In genomic region chr7:132808841-132809682, GRCm38 (mm10) we compare ENCODE assay signal across 8 mouse cellular contexts. TPM values are rescaled to one million over a fixed set of nuclear protein-coding genes. Genes with fewer than 3 reads are reported as not detected.
DNase-seq lines count a peak whose midpoint lies in the region; ATAC-seq and TF ChIP-seq lines count a peak whose summit lies in the region.

No protein-coding gene starts in this region.

- peak overlapping the region; percentile 39 for H3K4me2 ChIP-seq in hindbrain, embryonic 13.5 days
- peak overlapping the region; percentile 47 for H3K4me2 ChIP-seq in liver, embryonic 14.5 days (ENCODE audit: low read depth)
- H3K4me2 ChIP-seq in stomach, embryonic 15.5 days = peak overlapping the region; percentile 40

- H3K9me3 ChIP-seq in ES-E14 (ENCODE audit: control insufficient read depth, insufficient read depth, low read depth, low read length) = no peaks in the 10 kb centered on the region
- H3K9me3 ChIP-seq in embryonic facial prominence, embryonic 10.5 days = no peaks in the 10 kb centered on the region
- H3K9me3 ChIP-seq in hindbrain, embryonic 13.5 days = no peaks in the 10 kb centered on the region
- no peaks in the 10 kb centered on the region for H3K9me3 ChIP-seq in liver, embryonic 14.5 days (ENCODE audit: control insufficient read depth, low read length)
- no peaks in the 10 kb centered on the region for H3K9me3 ChIP-seq in stomach, embryonic 15.5 days

- peak overlapping the region; percentile 65; the same call in 1 of the 2 replicates for H3K27ac ChIP-seq in ES-E14 (ENCODE audit: insufficient read depth, low read depth, low read length, poor library complexity, severe bottlenecking)
- peak overlapping the region; percentile 84 for H3K27ac ChIP-seq in embryonic facial prominence, embryonic 10.5 days (replicated peaks)
- H3K27ac ChIP-seq in hindbrain, embryonic 13.5 days = peak overlapping the region; percentile 83
- H3K27ac ChIP-seq in liver, embryonic 14.5 days = peak overlapping the region; percentile 60
- H3K27ac ChIP-seq in stomach, embryonic 15.5 days = peak overlapping the region; percentile 77

- H3K36me3 ChIP-seq in ES-E14 (ENCODE audit: control insufficient read depth, insufficient read depth, low read length, poor library complexity, severe bottlenecking) = no peaks in the 10 kb centered on the region
- peaks cover 9% of the 10 kb centered on the region; the same call in 1 of the 2 replicates for H3K36me3 ChIP-seq in embryonic facial prominence, embryonic 10.5 days (replicated peaks)
- no peaks in the 10 kb centered on the region for H3K36me3 ChIP-seq in hindbrain, embryonic 13.5 days
- no peaks in the 10 kb centered on the region for H3K36me3 ChIP-seq in liver, embryonic 14.5 days (replicated peaks; ENCODE audit: control insufficient read depth, insufficient read depth, low read depth)
- no peaks in the 10 kb centered on the region for H3K36me3 ChIP-seq in stomach, embryonic 15.5 days

- peak overlapping the region; percentile 3; the same call in 1 of the 2 replicates for H3K9ac ChIP-seq in ES-E14 (ENCODE audit: insufficient read depth, low read depth, low read length, poor library complexity, severe bottlenecking)
- H3K9ac ChIP-seq in hindbrain, embryonic 13.5 days = peak overlapping the region; percentile 55
- peak overlapping the region; percentile 39 for H3K9ac ChIP-seq in liver, embryonic 14.5 days (replicated peaks)
- H3K9ac ChIP-seq in stomach, embryonic 15.5 days = no peak overlapping the region

- ATAC-seq in hindbrain, embryonic 13.5 days (ENCODE audit: low FRiP score) = no peak
- ATAC-seq in liver, embryonic 14.5 days (ENCODE audit: insufficient read depth) = no peak
- 0 out of 2 replicates have a peak, but pooled peaks have one; percentile 8 for ATAC-seq in stomach, embryonic 15.5 days (ENCODE audit: insufficient read depth, low FRiP score, low read depth)
- ATAC-seq in megakaryocyte-erythroid progenitor cell, adult 5-6 weeks (replicated peaks; ENCODE audit: low FRiP score, low TSS enrichment, poor library complexity, severe bottlenecking) = no peak

- no peaks in the 10 kb centered on the region for H3K27me3 ChIP-seq in embryonic facial prominence, embryonic 10.5 days (replicated peaks; ENCODE audit: low read depth, poor library complexity, severe bottlenecking)
- H3K27me3 ChIP-seq in hindbrain, embryonic 13.5 days = no peaks in the 10 kb centered on the region
- H3K27me3 ChIP-seq in liver, embryonic 14.5 days (ENCODE audit: control insufficient read depth, insufficient read depth, low read length) = peaks cover 10% of the 10 kb centered on the region
- no peaks in the 10 kb centered on the region for H3K27me3 ChIP-seq in stomach, embryonic 15.5 days (replicated peaks)

- DNase-seq in gastrocnemius, adult 18-20 months (ENCODE audit: low spot score) = peak; percentile 72
- DNase-seq in gastrocnemius, postnatal 10 days = no peak
- DNase-seq in ES-E14 (ENCODE audit: low read depth, low spot score) = peak; percentile 51
- peak; percentile 80 for DNase-seq in embryonic facial prominence, embryonic 10.5 days (ENCODE audit: low spot score)
- no peak for DNase-seq in liver, embryonic 14.5 days (ENCODE audit: low read depth in 3 of 3, low spot score in 3 of 3)

- peaks cover 12 to 28% of the 10 kb centered on the region in 2 experiments for H3K4me1 ChIP-seq in ES-E14 (ENCODE audit: control insufficient read depth in 2 of 2, insufficient read depth in 2 of 2, low read length in 2 of 2, poor library complexity in 1 of 2)
- H3K4me1 ChIP-seq in embryonic facial prominence, embryonic 10.5 days = peaks cover 93% of the 10 kb centered on the region
- H3K4me1 ChIP-seq in hindbrain, embryonic 13.5 days (replicated peaks) = peaks cover 83% of the 10 kb centered on the region
- H3K4me1 ChIP-seq in liver, embryonic 14.5 days (replicated peaks; ENCODE audit: control insufficient read depth in 2 of 2, insufficient read depth in 2 of 2, low read length in 1 of 2) = peaks cover 40 to 55% of the 10 kb centered on the region in 2 experiments
- H3K4me1 ChIP-seq in stomach, embryonic 15.5 days = peaks cover 52% of the 10 kb centered on the region

- WGBS in embryonic facial prominence, embryonic 10.5 days = 1% methylated on average over 20 of the region's 20 CpGs
- WGBS in hindbrain, embryonic 13.5 days = 2% methylated on average over 20 of the region's 20 CpGs
- WGBS in liver, embryonic 14.5 days (ENCODE audit: insufficient replicate concordance) = 12% methylated on average over 20 of the region's 20 CpGs
- 12% methylated on average over 20 of the region's 20 CpGs for WGBS in stomach, embryonic 15.5 days

- in situ Hi-C loops in ES-E14 (cut with MboI; ENCODE audit: low sequenced_read_pairs in 2 of 2, unreplicated experiment in 2 of 2) = no loop called here

- peak overlapping the region; percentile 32 to 35 for H3K4me3 ChIP-seq in ES-E14 (ENCODE audit: insufficient read depth in 1 of 2, low read depth in 1 of 2, low read length in 2 of 2, poor library complexity in 1 of 2, severe bottlenecking in 1 of 2)
- peak overlapping the region; percentile 81 for H3K4me3 ChIP-seq in embryonic facial prominence, embryonic 10.5 days
- H3K4me3 ChIP-seq in hindbrain, embryonic 13.5 days = no peak overlapping the region
- no peak overlapping the region for H3K4me3 ChIP-seq in liver, embryonic 14.5 days (ENCODE audit: insufficient read depth in 1 of 2, low read depth in 2 of 2, low read length in 2 of 2)
- H3K4me3 ChIP-seq in stomach, embryonic 15.5 days (replicated peaks) = no peak overlapping the region

- TF ChIP-seq CTCF in liver, embryonic 14.5 days (IDR thresholded peaks at IDR 0.05; ENCODE audit: low read depth) = 0 out of 2 replicates have a peak, but pooled peaks have one; percentile 18

- TF ChIP-seq EP300 in liver, embryonic 14.5 days (IDR thresholded peaks at IDR 0.05; ENCODE audit: low read depth) = no peak

TF ChIP-seq in ES-E14, 5 proteins besides CTCF, POLR2A, EP300 and RAD21:
- 0 out of 2 replicates have a peak, but pooled peaks have one; percentile 36 for TF ChIP-seq ZNF384 (IDR thresholded peaks at IDR 0.05; ENCODE audit: low read depth, low read length)
- TF ChIP-seq CHD2 (IDR thresholded peaks at IDR 0.05; ENCODE audit: low read depth, low read length) = no peak

RNA-seq across cellular contexts. Expression of gene Fam53b, which starts 4.6 kb away (rescaled TPM):
- total RNA-seq in gastrocnemius, adult 18-20 months (2021) = 10 to 100 TPM; 25.7 to 30.2 TPM
- 10 to 100 TPM; 34.5 to 43.6 TPM for total RNA-seq in gastrocnemius, postnatal 10 days (2021)
- total RNA-seq in ES-E14 (2012; rRNA removed) = 8.6 and 8.8 TPM in 2 replicates
- 29.4 and 29.9 TPM in 2 replicates for polyA plus RNA-seq in embryonic facial prominence, embryonic 10.5 days (2016; fragmentation: Nextera tagmentation; extraction: Ambion mirVana)
- 16.9 and 19.3 TPM in 2 replicates for polyA plus RNA-seq in hindbrain, embryonic 13.5 days (2015; fragmentation: Nextera tagmentation; extraction: Ambion mirVana)
- 12.9 and 14.7 TPM in 2 replicates for polyA plus RNA-seq in liver, embryonic 14.5 days (2012; rRNA removed)
- polyA plus RNA-seq in liver, embryonic 14.5 days (2014; fragmentation: Nextera tagmentation; extraction: Ambion mirVana) = 20.0 and 22.2 TPM in 2 replicates
- 15.5 and 17.3 TPM in 2 replicates for polyA plus RNA-seq in stomach, embryonic 15.5 days (2015; fragmentation: Nextera tagmentation; extraction: Ambion mirVana)
- total RNA-seq in megakaryocyte-erythroid progenitor cell, adult 5-6 weeks (2014; fragmentation: Nextera tagmentation) = 47.0 and 61.6 TPM in 2 replicates
- 11.5 and 21.2 TPM in 2 replicates for total RNA-seq in megakaryocyte-erythroid progenitor cell, adult 5-6 weeks (2017)

RNA-seq across cellular contexts. Expression of gene Eef1akmt2, which starts 43.4 kb away (rescaled TPM):
- total RNA-seq in gastrocnemius, adult 18-20 months (2021) = 1 to 10 TPM; 5.8 to 7.6 TPM
- 10 to 100 TPM in 1 of 2 experiments, 1 to 10 TPM in 1; 9.7 to 12.1 TPM for total RNA-seq in gastrocnemius, postnatal 10 days (2021)
- 14.5 and 17.9 TPM in 2 replicates for total RNA-seq in ES-E14 (2012; rRNA removed)
- polyA plus RNA-seq in embryonic facial prominence, embryonic 10.5 days (2016; fragmentation: Nextera tagmentation; extraction: Ambion mirVana) = 71.0 and 72.1 TPM in 2 replicates
- polyA plus RNA-seq in hindbrain, embryonic 13.5 days (2015; fragmentation: Nextera tagmentation; extraction: Ambion mirVana) = 92.4 and 92.9 TPM in 2 replicates
- polyA plus RNA-seq in liver, embryonic 14.5 days (2012; rRNA removed) = 5.1 and 13.1 TPM in 2 replicates
- 19.0 and 20.8 TPM in 2 replicates for polyA plus RNA-seq in liver, embryonic 14.5 days (2014; fragmentation: Nextera tagmentation; extraction: Ambion mirVana)
- polyA plus RNA-seq in stomach, embryonic 15.5 days (2015; fragmentation: Nextera tagmentation; extraction: Ambion mirVana) = 62.3 and 63.3 TPM in 2 replicates
- 23.3 and 40.6 TPM in 2 replicates for total RNA-seq in megakaryocyte-erythroid progenitor cell, adult 5-6 weeks (2014; fragmentation: Nextera tagmentation)
- total RNA-seq in megakaryocyte-erythroid progenitor cell, adult 5-6 weeks (2017) = 31.8 and 80.4 TPM in 2 replicates

RNA-seq across cellular contexts. Expression of gene Abraxas2, which starts 50.0 kb away (rescaled TPM):
- 10 to 100 TPM; 25.4 to 25.9 TPM for total RNA-seq in gastrocnemius, adult 18-20 months (2021)
- total RNA-seq in gastrocnemius, postnatal 10 days (2021) = 10 to 100 TPM; 22.7 to 25.4 TPM
- total RNA-seq in ES-E14 (2012; rRNA removed) = 18.8 and 20.5 TPM in 2 replicates
- 32.1 and 34.3 TPM in 2 replicates for polyA plus RNA-seq in embryonic facial prominence, embryonic 10.5 days (2016; fragmentation: Nextera tagmentation; extraction: Ambion mirVana)
- 38.7 and 41.2 TPM in 2 replicates for polyA plus RNA-seq in hindbrain, embryonic 13.5 days (2015; fragmentation: Nextera tagmentation; extraction: Ambion mirVana)
- polyA plus RNA-seq in liver, embryonic 14.5 days (2012; rRNA removed) = 5.0 and 7.4 TPM in 2 replicates
- 10.7 and 11.7 TPM in 2 replicates for polyA plus RNA-seq in liver, embryonic 14.5 days (2014; fragmentation: Nextera tagmentation; extraction: Ambion mirVana)
- 34.5 and 34.6 TPM in 2 replicates for polyA plus RNA-seq in stomach, embryonic 15.5 days (2015; fragmentation: Nextera tagmentation; extraction: Ambion mirVana)
- total RNA-seq in megakaryocyte-erythroid progenitor cell, adult 5-6 weeks (2014; fragmentation: Nextera tagmentation) = 26.6 and 38.7 TPM in 2 replicates
- total RNA-seq in megakaryocyte-erythroid progenitor cell, adult 5-6 weeks (2017) = 24.3 and 35.7 TPM in 2 replicates

Comparison
In these comparisons a context has a peak if more than half of its experiments do, and no peak if none do; other contexts are left out.
1. DNase-seq: peak in gastrocnemius, adult 18-20 months (single experiment), ES-E14 (single experiment) and embryonic facial prominence, embryonic 10.5 days (single experiment); none in gastrocnemius, postnatal 10 days (single experiment) and liver, embryonic 14.5 days (0 of 3).
2. H3K4me3 ChIP-seq: peak in ES-E14 (2 of 2) and embryonic facial prominence, embryonic 10.5 days (single experiment); none in hindbrain, embryonic 13.5 days (single experiment), liver, embryonic 14.5 days (0 of 2) and stomach, embryonic 15.5 days (single experiment).
3. Peak in every context shown above with its lines, with median percentiles within 50 percentile points of each other: H3K27ac ChIP-seq and H3K4me2 ChIP-seq.